Mouse (Mus musculus): ENCODE measurements around the gene Pik3cg.

DNA sequence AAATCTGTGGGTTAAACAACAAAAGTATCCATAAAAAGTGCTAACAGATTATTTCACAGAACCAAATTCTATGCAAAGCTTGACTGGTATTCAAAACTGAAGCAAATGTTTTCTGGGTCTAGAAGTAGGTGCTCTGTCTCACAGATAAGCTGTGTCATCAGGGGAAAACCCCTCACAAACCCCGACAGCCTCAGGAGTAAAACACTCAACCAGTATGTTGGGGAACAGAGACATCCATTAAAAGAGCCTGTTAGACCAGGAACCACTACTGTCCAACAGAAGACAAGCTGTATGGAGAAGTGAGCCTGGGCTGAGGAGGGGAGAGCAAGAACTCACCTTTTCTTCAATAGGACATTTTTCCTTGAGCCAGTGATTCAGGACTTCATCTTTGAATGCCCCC is 14.1 kb downstream of the Pik3cg start:
- no peak for TF ChIP-seq CTCF (IDR thresholded peaks at IDR 0.05; ENCODE audit: borderline replicate concordance, extremely low read depth, insufficient read depth, insufficient read length)
- no peak for TF ChIP-seq POLR2A (IDR thresholded peaks at IDR 0.05; ENCODE audit: borderline replicate concordance, extremely low read depth, insufficient read depth, insufficient read length, poor library complexity, severe bottlenecking)
